Mouse (Mus musculus) lung, adult 2 months (tissue): Measurements from ENCODE around the gene Sprr4. TPM values are rescaled to one million over a fixed set of nuclear protein-coding genes. Genes with fewer than 3 reads are reported as not detected.
"Not testable (repeated sequence)": the region's sequence is repeated elsewhere in the genome, so short reads cannot be mapped to it uniquely, and the experiment has no call there.

ENCODE experiments used
- DNase-seq: peaks from one replicate; pipeline ENCODE4 v3.0.0; 2022
- H3K4me1 ChIP-seq: fragments of 200-500 bp; 2 replicates; pipeline ENCODE4 v1.6.1; 2011; ENCODE audit warnings: low read length; ENCODE audit not compliant: control insufficient read depth, insufficient read depth
- H3K4me3 ChIP-seq: fragments of 200-500 bp; replicated peaks from 2 replicates; pipeline ENCODE3; 2011; ENCODE audit warnings: low read depth, mild to moderate bottlenecking, control low read depth, low read length; ENCODE audit errors: extremely low read depth
- CTCF ChIP-seq: fragments of 200-500 bp; IDR thresholded peaks from 2 replicates; pipeline ENCODE4 v1.5.1; 2011; ENCODE audit warnings: mild to moderate bottlenecking, low read length, control low read depth; ENCODE audit not compliant: insufficient read depth
- POLR2A ChIP-seq: fragments of 200-500 bp; IDR thresholded peaks from 2 replicates; pipeline ENCODE4 v1.6.1; 2011; ENCODE audit warnings: low read depth, mild to moderate bottlenecking, control low read depth, low read length, borderline replicate concordance; ENCODE audit errors: extremely low read depth
- WGBS: fragments of 180-500 bp; shearing (Covaris S2); methylation state at CpG from one replicate; pipeline ENCODE4 v1.1.7; 2018; 5-methylcytosine and 5-hydroxymethylcytosine counted together
- polyA plus RNA-seq: library from polyadenylated mRNA; depleted of rRNA; stranded (reverse); fragments of >200 nt; gene quantifications from 2 replicates; pipeline ENCODE4 v1.2.3, GENCODE M21; 2012; rRNA removed

Gene Sprr4
- not detected in 2 replicates for polyA plus RNA-seq

- H3K4me1 ChIP-seq = no peaks in the 10 kb centered on the region
- TF ChIP-seq POLR2A (no peak), CTCF (no peak)
- WGBS = 83% methylated on average over 1 of the region's 1 CpGs
- no peak for DNase-seq
- no peak within 1 kb of the TSS for H3K4me3 ChIP-seq
These were observed at the start of gene Sprr4 for GRCm38 (mm10) chr3:92500393-92500792. Sprr4 (minus strand) TSS chr3:92500493.

DNA sequence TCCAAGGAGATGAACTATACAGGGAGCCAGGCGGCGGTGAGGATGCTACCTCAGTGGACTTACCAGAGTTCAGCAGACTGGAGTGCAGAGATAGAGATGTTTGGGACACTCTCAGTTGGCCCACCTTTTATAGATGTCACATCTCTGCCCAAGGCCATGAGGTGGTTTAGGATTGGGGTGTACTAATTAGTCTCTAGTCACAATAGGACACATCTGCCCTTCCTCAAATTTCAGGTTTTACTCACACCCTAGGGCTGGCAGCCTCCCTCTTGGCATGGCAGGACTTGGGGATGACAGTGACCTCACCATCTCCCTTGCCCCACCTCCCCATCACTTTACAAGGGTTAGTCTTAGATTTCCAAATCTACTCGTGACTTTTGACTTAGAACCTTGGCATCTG, 34.1 kb upstream of the Sprr4 start, which contains the start of gene 2310046K23Rik:
Gene 2310046K23Rik (minus strand): TSS at position 101 of the 400 bp plus-strand sequence.
- WGBS = 85% methylated on average over 3 of the region's 3 CpGs

DNA sequence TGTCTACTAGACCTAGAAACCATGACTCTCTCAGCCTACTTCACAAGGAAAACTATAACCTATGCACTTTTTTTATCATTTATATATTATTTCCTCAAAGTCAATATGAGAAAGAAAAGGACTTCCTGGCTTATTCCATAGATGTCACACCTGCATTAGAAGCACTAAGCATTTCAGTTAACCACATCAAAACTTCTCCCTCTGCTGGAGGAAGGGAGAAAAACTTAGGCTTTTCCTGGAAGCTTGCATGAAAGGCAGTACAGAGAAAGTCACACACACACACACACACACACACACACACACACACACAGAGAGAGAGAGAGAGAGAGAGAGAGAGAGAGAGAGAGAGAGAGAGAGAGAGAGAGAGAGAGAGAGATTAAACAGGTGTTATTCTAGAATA, 12.0 kb upstream of the Sprr4 start:
- DNase-seq = no peak
- no peak for TF ChIP-seq POLR2A

More for the DNA sequence above, 34.1 kb upstream of the Sprr4 start, which contains the start of gene 2310046K23Rik:
- H3K4me3 ChIP-seq = no peak within 1 kb of the TSS
- DNase-seq = no peak
- H3K4me1 ChIP-seq = no peaks in the 10 kb centered on the region
- TF ChIP-seq CTCF (no peak), POLR2A (no peak)

GRCm38 (mm10) chr3:92510786-92511185, 10.5 kb upstream of the Sprr4 start:
- Histone ChIP-seq H3K4me3 (no peak overlapping the region), H3K4me1 (no peaks in the 10 kb centered on the region)
- no peak for DNase-seq
- no peak for TF ChIP-seq POLR2A

More for the DNA sequence above, 12.0 kb upstream of the Sprr4 start:
- no peaks in the 10 kb centered on the region for H3K4me1 ChIP-seq
- no peak overlapping the region for H3K4me3 ChIP-seq

DNA sequence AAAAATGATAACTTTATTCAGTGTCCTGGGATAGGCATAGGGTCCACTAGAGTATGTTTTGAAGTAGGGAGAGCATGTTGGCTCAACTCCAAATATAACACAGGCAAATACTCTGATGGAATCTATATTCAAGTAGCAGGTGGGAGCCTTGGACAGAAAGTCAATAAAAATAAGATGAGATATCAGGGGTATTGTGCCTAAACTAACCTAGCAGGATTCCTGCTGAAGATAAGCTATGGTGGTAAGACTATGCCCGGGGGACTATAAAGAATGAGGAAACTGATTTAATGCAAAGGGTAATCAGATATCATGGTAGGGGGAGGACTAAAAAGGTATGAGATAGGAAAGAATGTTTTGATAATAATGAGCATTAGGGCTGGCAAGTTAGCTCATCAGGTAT, 7.9 kb upstream of the Sprr4 start:
- H3K4me1 ChIP-seq = no peaks in the 10 kb centered on the region
- DNase-seq = no peak
- WGBS = 71% methylated on average over 1 of the region's 1 CpGs
- no peak for TF ChIP-seq CTCF
- no peak for TF ChIP-seq POLR2A
- no peak overlapping the region for H3K4me3 ChIP-seq

DNA sequence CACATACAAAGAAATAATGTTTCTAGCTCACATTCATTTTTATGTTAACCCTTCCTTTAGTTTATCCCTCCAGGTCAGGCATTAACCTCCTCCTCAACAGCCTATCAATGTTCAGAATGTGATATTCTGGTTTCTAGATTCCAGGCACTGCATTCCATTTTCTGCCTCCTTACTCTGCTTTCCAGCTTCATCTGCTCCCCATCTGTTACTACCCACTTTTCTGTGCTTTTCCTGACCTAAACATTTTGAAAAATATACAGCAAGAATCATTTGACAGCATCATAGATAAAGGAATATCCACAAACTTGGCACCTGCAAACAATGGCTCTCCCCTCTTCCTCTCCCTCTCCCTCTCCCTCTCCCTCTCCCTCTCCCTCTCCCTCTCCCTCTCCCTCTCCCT, 3.2 kb upstream of the Sprr4 start:
- Histone ChIP-seq H3K4me3 (no peak overlapping the region), H3K4me1 (no peaks in the 10 kb centered on the region)
- no peak for DNase-seq
- no peak for TF ChIP-seq CTCF
- TF ChIP-seq POLR2A = no peak

- H3K4me3 ChIP-seq, DNase-seq, H3K4me1 ChIP-seq: not testable (repeated sequence)
These were observed 10.0 kb downstream of the Sprr4 start for GRCm38 (mm10) chr3:92490262-92490661.

DNA sequence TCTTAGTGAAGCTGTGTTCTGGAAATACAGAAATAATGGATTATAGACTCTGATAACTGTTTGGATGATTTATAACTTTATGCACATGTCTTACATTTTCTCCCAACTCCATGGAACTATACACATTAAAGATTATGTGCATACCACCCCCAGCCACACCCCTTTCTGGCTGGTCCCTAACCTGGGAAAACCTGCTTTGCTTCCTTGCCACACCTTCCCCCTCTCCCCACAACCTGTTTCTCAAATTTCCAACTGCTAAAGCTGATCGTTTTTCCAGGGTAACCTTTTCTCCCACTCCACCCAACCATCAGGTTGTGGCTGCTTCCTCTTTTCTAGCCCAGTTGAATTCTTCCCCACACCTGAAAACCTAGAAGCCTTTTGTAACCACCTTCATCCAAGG, 14.0 kb downstream of the Sprr4 start:
- 22% methylated on average over 1 of the region's 1 CpGs for whole genome bisulfite sequencing
- no peaks in the 10 kb centered on the region for H3K4me1 ChIP-seq
- no peak for TF ChIP-seq CTCF
- TF ChIP-seq POLR2A = no peak
- H3K4me3 ChIP-seq = no peak overlapping the region
- no peak for DNase-seq

DNA sequence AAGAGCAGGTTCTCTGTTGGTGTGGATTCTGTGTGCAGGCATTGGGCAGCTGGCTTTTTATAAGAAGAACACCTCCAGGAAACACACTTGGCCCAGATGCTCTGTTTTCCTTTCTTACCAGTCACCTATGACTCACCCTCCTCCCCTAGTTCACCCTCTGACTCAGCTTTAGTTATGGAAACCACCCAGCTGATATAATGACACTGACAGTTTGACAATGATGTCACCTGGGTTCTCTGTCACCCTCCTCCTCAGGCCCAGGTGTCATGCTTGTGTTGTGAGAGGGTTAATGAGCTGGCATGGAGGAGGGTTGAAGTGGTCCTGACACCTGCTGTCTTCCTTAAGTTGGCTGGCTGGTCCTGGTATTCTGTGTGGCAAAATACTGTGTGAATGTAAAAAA, 14.4 kb downstream of the Sprr4 start, which contains the start of gene Sprr1a:
Gene Sprr1a (minus strand): TSS at position 33 of the 400 bp plus-strand sequence.
- DNase-seq = no peak
- TF ChIP-seq CTCF (no peak), POLR2A (no peak)
- Histone ChIP-seq H3K4me3 (no peak within 1 kb of the TSS), H3K4me1 (no peaks in the 10 kb centered on the region)

GRCm38 (mm10) chr3:92481249-92481648, 19.0 kb downstream of the Sprr4 start:
- DNase-seq = not testable (repeated sequence)

GRCm38 (mm10) chr3:92470111-92470510, 30.2 kb downstream of the Sprr4 start:
- no peak for TF ChIP-seq POLR2A
- no peak for TF ChIP-seq CTCF
- WGBS = 65% methylated on average over 2 of the region's 2 CpGs
- Histone ChIP-seq H3K4me3 (no peak overlapping the region), H3K4me1 (no peaks in the 10 kb centered on the region)
- DNase-seq = no peak

More at GRCm38 (mm10) chr3:92481249-92481648, 19.0 kb downstream of the Sprr4 start:
- not testable (repeated sequence) for H3K4me1 ChIP-seq, H3K4me3 ChIP-seq

DNA sequence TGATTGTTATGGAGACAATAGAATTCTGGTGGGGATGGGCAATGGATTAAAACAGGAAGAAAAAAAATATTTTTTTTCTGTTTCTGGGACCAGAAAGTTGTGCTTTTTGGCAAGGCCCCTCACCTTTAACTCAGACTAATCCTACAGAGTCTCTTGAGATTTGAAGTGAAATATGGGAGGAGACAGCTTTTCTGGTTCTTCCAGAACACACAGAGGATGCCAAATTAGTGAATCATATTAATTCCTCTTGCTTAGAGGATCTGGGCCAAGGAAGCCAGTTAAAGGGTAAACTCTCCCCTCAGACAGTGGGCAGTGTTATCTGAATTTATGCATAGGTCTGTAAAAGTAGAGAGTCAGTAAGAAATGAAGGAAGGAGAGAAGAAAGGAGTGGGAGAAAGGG, 32.9 kb downstream of the Sprr4 start:
- H3K4me3 ChIP-seq = no peak overlapping the region
- H3K4me1 ChIP-seq = no peaks in the 10 kb centered on the region
- no peak for DNase-seq
- no peak for TF ChIP-seq POLR2A
- TF ChIP-seq CTCF = no peak
